Mouse (Mus musculus) heart, embryonic 14.5 days (tissue): ENCODE results near the gene Eif1ad. TPM values are rescaled to one million over a fixed set of nuclear protein-coding genes. Genes with fewer than 3 reads are reported as not detected.
"Not testable (repeated sequence)": the region's sequence is repeated elsewhere in the genome, so short reads cannot be mapped to it uniquely, and the experiment has no call there.

ENCODE experiments used
- ATAC-seq: fragments of 200-750 bp; cut with Nextera tagmentation; 2 replicates; pipeline ENCODE4 v1.8.0; 2017; ENCODE audit warnings: low read depth, moderate TSS enrichment; ENCODE audit not compliant: insufficient number of reproducible peaks, insufficient read depth, low FRiP score
- H3K27ac ChIP-seq, 2 experiments: fragments of 200-500 bp in 1 of 2; fragments of 300-500 bp in 1 of 2; sonication (generic) in 1 of 2; replicated peaks in 1 of 2; 2 replicates each; pipeline ENCODE4 v1.5.1; 2012 to 2014; ENCODE audit warnings: low read depth in 2 of 2, low read length in 2 of 2, control low read depth in 1 of 2, mild to moderate bottlenecking in 1 of 2, mixed read lengths in 1 of 2; ENCODE audit not compliant: control insufficient read depth in 1 of 2, insufficient read depth in 1 of 2
- H3K27me3 ChIP-seq: fragments of 300-500 bp; sonication (generic); 2 replicates; pipeline ENCODE4 v1.6.1; 2014; ENCODE audit warnings: mild to moderate bottlenecking, low read length, control low read depth; ENCODE audit not compliant: control insufficient read depth, insufficient read depth
- H3K36me3 ChIP-seq: fragments of 300-500 bp; sonication (generic); 2 replicates; pipeline ENCODE4 v1.6.1; 2014; ENCODE audit warnings: mild to moderate bottlenecking, control low read depth, low read length, mixed read lengths; ENCODE audit not compliant: control insufficient read depth, insufficient read depth
- H3K4me1 ChIP-seq, 2 experiments: fragments of 200-500 bp in 1 of 2; fragments of 300-500 bp in 1 of 2; sonication (generic) in 1 of 2; 2 replicates each; pipeline ENCODE4 v1.6.1; 2012 to 2014; ENCODE audit warnings: low read length in 2 of 2, control low read depth in 1 of 2, mixed read lengths in 1 of 2; ENCODE audit not compliant: control insufficient read depth in 2 of 2, insufficient read depth in 2 of 2
- H3K4me2 ChIP-seq: fragments of 300-500 bp; sonication (generic); 2 replicates; pipeline ENCODE4 v1.6.1; 2014; ENCODE audit warnings: mild to moderate bottlenecking, low read length
- H3K4me3 ChIP-seq, 2 experiments: fragments of 200-500 bp in 1 of 2; fragments of 300-500 bp in 1 of 2; sonication (generic) in 1 of 2; 2 replicates each; pipeline ENCODE4 v1.5.1; 2012 to 2014; ENCODE audit warnings: low read length in 2 of 2, mild to moderate bottlenecking in 2 of 2, control low read depth in 1 of 2, low read depth in 1 of 2, moderate library complexity in 1 of 2; ENCODE audit not compliant: control insufficient read depth in 1 of 2, insufficient read depth in 1 of 2
- H3K9ac ChIP-seq: fragments of 300-500 bp; sonication (generic); 2 replicates; pipeline ENCODE4 v1.6.1; 2014; ENCODE audit warnings: mild to moderate bottlenecking, low read length
- H3K9me3 ChIP-seq: fragments of 300-500 bp; sonication (generic); 2 replicates; pipeline ENCODE4 v1.6.1; 2016; ENCODE audit warnings: low read length, control low read depth; ENCODE audit not compliant: control insufficient read depth
- WGBS: fragments of 180-500 bp; shearing (Covaris S2); extraction: QIAGEN DNeasy Blood & Tissue Kit; methylation state at CpG from one replicate; pipeline ENCODE4 v1.1.7; 2014; 5-methylcytosine and 5-hydroxymethylcytosine counted together
- polyA plus RNA-seq: library from polyadenylated mRNA; unstranded; fragments of >200 nt; fragmentation: Nextera tagmentation; extraction: Ambion mirVana; gene quantifications from 2 replicates; pipeline ENCODE4 v1.2.1, GENCODE M21; 2014

The Eif1ad gene
- polyA plus RNA-seq, 1 experiment from 2014 or later, result 37.4 TPM

DNA sequence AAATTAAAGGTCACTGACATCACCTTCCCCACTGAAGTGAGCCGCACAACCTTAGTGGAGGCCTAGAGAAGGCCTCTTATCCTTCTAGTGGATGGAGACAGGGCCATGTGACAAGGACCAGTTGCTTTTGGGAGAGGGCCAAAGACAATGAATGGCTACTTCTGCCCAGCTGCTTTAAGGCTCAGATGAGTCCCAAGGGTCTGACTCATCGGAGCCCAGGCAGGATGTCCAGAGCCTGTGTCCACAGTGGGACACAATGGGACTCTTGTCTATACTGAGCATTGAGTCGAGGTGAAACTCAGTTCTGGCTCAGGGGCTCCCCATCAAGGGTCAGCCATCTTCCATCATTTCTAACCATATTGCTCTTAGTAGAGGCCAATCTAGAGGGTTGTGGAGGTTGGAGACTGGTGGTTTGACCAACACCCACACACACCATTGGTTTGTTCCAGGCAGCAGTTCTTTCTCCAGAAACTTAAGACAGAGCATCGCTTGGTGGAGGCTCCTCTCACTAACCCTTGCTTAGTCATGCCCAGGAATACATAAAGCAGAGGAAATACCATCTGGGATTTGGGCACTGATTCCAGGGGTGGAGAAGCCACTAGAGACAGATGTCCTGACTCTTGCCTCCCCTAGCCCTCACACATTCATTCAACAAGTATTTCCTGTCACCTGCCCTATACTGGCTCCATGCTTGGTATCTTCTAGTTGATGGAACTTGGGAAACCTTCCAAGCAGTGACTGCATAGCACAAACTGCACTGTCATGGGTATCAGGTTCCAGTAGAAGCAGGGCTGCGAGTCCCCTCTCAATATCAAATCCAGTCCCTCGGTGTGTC lies 21.0 kb upstream of the Eif1ad start:
- Histone ChIP-seq H3K4me3 (no peak overlapping the region), H3K9ac (no peak overlapping the region), H3K9me3 (no peaks in the 10 kb centered on the region), H3K27me3 (no peaks in the 10 kb centered on the region), H3K27ac (peak overlapping the region; percentile 14 to 58; a peak in 1 of 4 replicates), H3K4me1 (peaks cover 6% of the 10 kb centered on the region in 2 experiments; a peak in 3 of 4 replicates), H3K36me3 (no peaks in the 10 kb centered on the region), H3K4me2 (no peak overlapping the region)
- peak; percentile 75 for ATAC-seq
- WGBS, result 52% methylated on average over 6 of the region's 6 CpGs

- WGBS, result 77% methylated on average over 6 of the region's 6 CpGs
- H3K4me1 ChIP-seq, result peaks cover 6% of the 10 kb centered on the region in 2 experiments; a peak in 3 of 4 replicates
- H3K4me2 ChIP-seq, result no peak overlapping the region
- H3K4me3 ChIP-seq, result no peak overlapping the region
- no peak overlapping the region for H3K9ac ChIP-seq
- H3K27ac ChIP-seq, result no peak overlapping the region
- no peaks in the 10 kb centered on the region for H3K27me3 ChIP-seq
- no peaks in the 10 kb centered on the region for H3K9me3 ChIP-seq
- ATAC-seq, result no peak
- H3K36me3 ChIP-seq, result no peaks in the 10 kb centered on the region
Observed at GRCm38 (mm10) chr19:5348064-5348463, 18.5 kb upstream of the Eif1ad start.

DNA sequence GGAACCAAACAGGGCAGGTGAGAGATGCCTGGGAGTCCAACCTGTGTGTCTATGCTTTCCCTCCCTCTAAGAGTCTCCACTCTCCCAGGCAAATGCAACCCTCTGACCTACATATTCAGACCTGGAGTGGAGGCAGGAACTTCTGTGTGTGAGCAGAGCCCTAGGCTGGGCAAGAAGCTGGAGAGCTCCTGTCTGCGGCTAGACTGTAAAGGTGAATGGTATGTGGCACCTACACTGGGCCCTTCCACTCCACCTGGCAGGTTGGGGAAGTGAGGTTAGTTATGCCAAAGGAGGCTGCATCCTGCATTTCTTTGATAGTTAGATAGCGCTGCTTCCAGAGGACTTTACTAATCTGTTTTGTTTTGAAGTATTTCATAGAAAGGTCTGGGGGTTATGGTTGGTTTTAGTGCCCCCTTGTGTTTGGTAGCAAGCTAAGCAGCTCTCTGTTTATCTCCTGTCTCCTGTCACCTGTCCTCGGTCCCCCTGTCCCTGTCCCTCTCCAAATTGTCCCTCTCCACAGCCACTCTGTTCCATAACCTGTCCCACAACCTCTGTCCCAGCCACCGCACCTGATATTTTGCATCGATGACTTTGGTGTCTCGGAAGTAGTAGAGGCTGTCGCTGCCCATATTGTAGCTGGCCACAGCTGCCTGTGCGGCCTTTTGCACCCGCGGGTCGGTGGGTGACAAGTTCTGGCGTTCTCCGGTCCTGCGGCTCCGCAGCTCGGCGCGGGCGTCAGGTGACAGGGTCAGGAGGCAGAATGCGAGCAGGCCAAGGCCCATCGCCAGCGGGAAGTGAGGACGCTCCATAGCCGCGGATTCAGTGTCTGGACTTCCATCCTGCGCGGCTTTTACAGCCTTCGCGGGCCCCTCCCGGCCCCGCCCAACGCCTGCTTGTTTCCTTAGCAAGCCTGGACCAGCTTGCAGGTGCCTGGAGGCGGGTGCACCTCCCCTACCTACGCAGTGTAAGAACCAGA lies 17.7 kb upstream of the Eif1ad start:
- Histone ChIP-seq H3K4me2 (peak overlapping the region; percentile 75), H3K4me1 (peaks cover 6% of the 10 kb centered on the region in 2 experiments; a peak in 3 of 4 replicates), H3K27ac (no peak overlapping the region), H3K9me3 (no peaks in the 10 kb centered on the region), H3K27me3 (no peaks in the 10 kb centered on the region), H3K4me3 (peak overlapping the region; percentile 44 to 47), H3K9ac (peak overlapping the region; percentile 71), H3K36me3 (no peaks in the 10 kb centered on the region)
- ATAC-seq, result no peak
- 5% methylated on average over 34 of the region's 34 CpGs for WGBS

DNA sequence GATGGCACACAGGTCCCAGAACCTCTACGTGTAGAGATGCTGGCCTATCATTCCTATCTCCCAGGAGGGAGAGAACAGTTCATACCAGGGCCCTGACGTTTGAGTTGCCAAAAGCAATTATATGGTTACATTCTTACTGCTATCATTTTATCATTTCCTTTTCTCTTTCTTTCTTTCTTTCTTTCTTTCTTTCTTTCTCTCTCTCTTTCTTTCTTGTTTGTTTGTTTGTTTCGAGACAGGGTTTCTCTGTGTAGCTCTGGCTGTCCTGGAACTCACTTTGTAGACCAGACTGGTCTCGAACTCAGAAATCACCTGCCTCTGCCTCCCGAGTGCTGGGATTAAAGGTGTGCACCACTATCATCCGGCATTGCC lies 17.1 kb upstream of the Eif1ad start, which contains the start of gene Cst6:
TSS of gene Cst6 (minus strand) at position 73 of the 372 bp plus-strand sequence.
- not testable (repeated sequence) for ATAC-seq, H3K27ac ChIP-seq, H3K27me3 ChIP-seq, H3K36me3 ChIP-seq, H3K4me1 ChIP-seq, H3K9me3 ChIP-seq
- peak within 1 kb of the TSS; percentile 44 to 47 for H3K4me3 ChIP-seq
- H3K4me2 ChIP-seq, result peak within 1 kb of the TSS; percentile 75
- 62% methylated on average over 6 of the region's 6 CpGs for WGBS
- H3K9ac ChIP-seq, result peak within 1 kb of the TSS; percentile 71

DNA sequence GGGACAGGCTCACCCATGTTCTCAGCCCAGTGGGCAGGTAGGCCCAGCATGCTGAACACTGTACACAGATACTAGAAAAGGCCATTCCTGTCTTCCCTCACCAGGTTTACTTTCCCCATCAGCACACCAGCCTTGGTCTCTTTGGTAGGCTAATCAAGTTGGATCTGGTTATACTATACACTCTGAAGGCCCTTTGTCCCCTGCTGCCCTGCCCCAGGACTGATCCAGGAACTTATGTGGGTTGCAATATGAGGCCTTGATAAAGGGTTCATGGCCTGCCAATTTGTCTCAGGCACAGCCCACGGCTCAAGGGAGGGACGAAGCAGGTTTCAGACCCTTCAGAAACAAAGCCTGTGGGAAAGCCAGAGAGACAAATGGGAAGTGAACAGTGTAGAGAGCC lies 12.9 kb upstream of the Eif1ad start:
- H3K36me3 ChIP-seq, result no peaks in the 10 kb centered on the region
- H3K4me2 ChIP-seq, result no peak overlapping the region
- no peak overlapping the region for H3K9ac ChIP-seq
- ATAC-seq, result no peak
- H3K4me1 ChIP-seq, result peaks cover 0 to 5% of the 10 kb centered on the region in 2 experiments; a peak in 1 of 4 replicates
- no peak overlapping the region for H3K4me3 ChIP-seq
- no peaks in the 10 kb centered on the region for H3K9me3 ChIP-seq
- H3K27ac ChIP-seq, result no peak overlapping the region
- 65% methylated on average over 2 of the region's 2 CpGs for WGBS
- no peaks in the 10 kb centered on the region for H3K27me3 ChIP-seq

DNA sequence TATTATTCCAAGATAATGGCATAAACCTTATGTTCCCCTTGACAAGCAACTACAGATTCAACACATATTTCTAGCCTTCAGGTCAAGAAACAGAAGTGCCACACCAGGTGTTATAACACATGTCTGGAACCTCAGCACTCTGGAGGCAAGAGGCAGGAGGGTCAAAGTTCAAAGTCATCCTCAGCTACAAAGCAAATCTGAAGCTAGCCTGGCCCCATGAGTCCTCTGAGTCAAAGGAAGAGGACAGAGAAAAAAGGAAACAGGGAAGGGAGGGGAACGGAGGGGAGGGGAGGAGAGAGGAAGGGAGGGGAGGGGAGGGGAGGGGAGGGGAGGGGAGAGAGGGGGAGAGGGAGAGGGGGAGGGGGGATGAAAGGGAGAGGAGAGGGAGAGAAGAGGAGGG lies 10.5 kb upstream of the Eif1ad start:
- Histone ChIP-seq H3K4me2 (no peak overlapping the region), H3K36me3 (no peaks in the 10 kb centered on the region), H3K9me3 (no peaks in the 10 kb centered on the region), H3K9ac (no peak overlapping the region), H3K27me3 (no peaks in the 10 kb centered on the region), H3K27ac (no peak overlapping the region), H3K4me3 (no peak overlapping the region), H3K4me1 (no peaks in the 10 kb centered on the region)
- WGBS, result no CpG with 5 or more reads among the region's 1 CpGs
- ATAC-seq, result no peak

GRCm38 (mm10) chr19:5362186-5362585 lies 4.4 kb upstream of the Eif1ad start:
- Histone ChIP-seq H3K4me2 (no peak overlapping the region), H3K27me3 (no peaks in the 10 kb centered on the region), H3K9ac (no peak overlapping the region), H3K4me1 (peaks cover 4 to 10% of the 10 kb centered on the region in 2 experiments), H3K27ac (no peak overlapping the region), H3K9me3 (no peaks in the 10 kb centered on the region), H3K4me3 (no peak overlapping the region), H3K36me3 (peaks cover 24% of the 10 kb centered on the region)
- no peak for ATAC-seq
- WGBS, result 75% methylated on average over 2 of the region's 2 CpGs
